Mouse (Mus musculus): ENCODE data around the gene Sugp1. TPM values are rescaled to one million over a fixed set of nuclear protein-coding genes. Genes with fewer than 3 reads are reported as not detected.
A peak's percentile ranks its signal among the peaks of the same experiment; 100 is the strongest.

Sugp1 gene
- total RNA-seq, 2 experiments from 2014 or later: 26.9 to 31.1 TPM

- no peak for ATAC-seq (replicated peaks; ENCODE audit: low FRiP score, low TSS enrichment, poor library complexity, severe bottlenecking)
Observed at GRCm38 (mm10) chr8:70099276-70099675, 56.7 kb downstream of the Sugp1 start.

- no peak for ATAC-seq (replicated peaks; ENCODE audit: low FRiP score, low TSS enrichment, poor library complexity, severe bottlenecking)
Observed at GRCm38 (mm10) chr8:70100241-70100640, 57.6 kb downstream of the Sugp1 start.

GRCm38 (mm10) chr8:70104506-70104905 lies 61.9 kb downstream of the Sugp1 start:
- peak; percentile 94 for ATAC-seq (replicated peaks; ENCODE audit: low FRiP score, low TSS enrichment, poor library complexity, severe bottlenecking)

- ATAC-seq (replicated peaks; ENCODE audit: low FRiP score, low TSS enrichment, poor library complexity, severe bottlenecking): no peak
Observed at GRCm38 (mm10) chr8:70104922-70105321, 62.3 kb downstream of the Sugp1 start.

- ATAC-seq (replicated peaks; ENCODE audit: low FRiP score, low TSS enrichment, poor library complexity, severe bottlenecking): no peak
Observed at GRCm38 (mm10) chr8:70110451-70110850, 67.8 kb downstream of the Sugp1 start.

GRCm38 (mm10) chr8:70111192-70111795 lies 68.7 kb downstream of the Sugp1 start:
- no peak for ATAC-seq (replicated peaks; ENCODE audit: low FRiP score, low TSS enrichment, poor library complexity, severe bottlenecking)

GRCm38 (mm10) chr8:70112401-70113016 lies 69.9 kb downstream of the Sugp1 start:
- no peak for ATAC-seq (replicated peaks; ENCODE audit: low FRiP score, low TSS enrichment, poor library complexity, severe bottlenecking)

GRCm38 (mm10) chr8:70114488-70114887 lies 71.9 kb downstream of the Sugp1 start:
- no peak for ATAC-seq (replicated peaks; ENCODE audit: low FRiP score, low TSS enrichment, poor library complexity, severe bottlenecking)

- no peak for ATAC-seq (replicated peaks; ENCODE audit: low FRiP score, low TSS enrichment, poor library complexity, severe bottlenecking)
Observed at GRCm38 (mm10) chr8:70114892-70115291, 72.3 kb downstream of the Sugp1 start.

GRCm38 (mm10) chr8:70117611-70118010 lies 75.0 kb downstream of the Sugp1 start:
- ATAC-seq (replicated peaks; ENCODE audit: low FRiP score, low TSS enrichment, poor library complexity, severe bottlenecking): peak; percentile 78

GRCm38 (mm10) chr8:70118726-70119700 lies 76.4 kb downstream of the Sugp1 start:
- no peak for ATAC-seq (replicated peaks; ENCODE audit: low FRiP score, low TSS enrichment, poor library complexity, severe bottlenecking)

- ATAC-seq (replicated peaks; ENCODE audit: low FRiP score, low TSS enrichment, poor library complexity, severe bottlenecking): no peak
Observed at GRCm38 (mm10) chr8:70120667-70121066, 78.1 kb downstream of the Sugp1 start, which contains the start of gene Ncan. TSS of gene Ncan (minus strand) at chr8:70120873.

Other genes with a start within 250 kb of the Sugp1 start
- gene Gmip, start 234.1 kb upstream of the Sugp1 start, total RNA-seq (2014; fragmentation: Nextera tagmentation): 15.1 and 65.6 TPM in 2 replicates
- gene Gmip, start 234.1 kb upstream of the Sugp1 start, total RNA-seq (2017): 7.6 and 28.5 TPM in 2 replicates
- gene Lpar2, start 220.4 kb upstream of the Sugp1 start, total RNA-seq (2014; fragmentation: Nextera tagmentation): 2.1 and 2.4 TPM in 2 replicates
- gene Lpar2, start 220.4 kb upstream of the Sugp1 start, total RNA-seq (2017): 0.28 and 0.38 TPM in 2 replicates
- 65.9 and 72.8 TPM in 2 replicates for gene Pbx4, start 210.3 kb upstream of the Sugp1 start, total RNA-seq (2014; fragmentation: Nextera tagmentation)
- gene Pbx4, start 210.3 kb upstream of the Sugp1 start, total RNA-seq (2017): 20.7 and 33.7 TPM in 2 replicates
- not detected in 2 replicates for gene Cilp2, start 155.1 kb upstream of the Sugp1 start, total RNA-seq (2014; fragmentation: Nextera tagmentation)
- not detected in 2 replicates for gene Cilp2, start 155.1 kb upstream of the Sugp1 start, total RNA-seq (2017)
- gene Tssk6, start 140.6 kb upstream of the Sugp1 start, total RNA-seq (2014; fragmentation: Nextera tagmentation): 1.4 TPM in 1 of 2 replicates, not detected in the other
- 0.15 TPM in 1 of 2 replicates, not detected in the other for gene Tssk6, start 140.6 kb upstream of the Sugp1 start, total RNA-seq (2017)
- 110 and 122 TPM in 2 replicates for gene Ndufa13, start 140.3 kb upstream of the Sugp1 start, total RNA-seq (2014; fragmentation: Nextera tagmentation)
- gene Ndufa13, start 140.3 kb upstream of the Sugp1 start, total RNA-seq (2017): 91.6 and 99.6 TPM in 2 replicates
- not detected in 2 replicates for gene Yjefn3, start 140.1 kb upstream of the Sugp1 start, total RNA-seq (2014; fragmentation: Nextera tagmentation)
- not detected in 2 replicates for gene Yjefn3, start 140.1 kb upstream of the Sugp1 start, total RNA-seq (2017)
- 75.4 and 89.7 TPM in 2 replicates for gene Gatad2a, start 46.4 kb upstream of the Sugp1 start, total RNA-seq (2014; fragmentation: Nextera tagmentation)
- 68.7 and 107 TPM in 2 replicates for gene Gatad2a, start 46.4 kb upstream of the Sugp1 start, total RNA-seq (2017)
- 45.9 and 62.1 TPM in 2 replicates for gene Mau2, start 79 bp upstream of the Sugp1 start, total RNA-seq (2014; fragmentation: Nextera tagmentation)
- 33.4 TPM in 2 replicates for gene Mau2, start 79 bp upstream of the Sugp1 start, total RNA-seq (2017)
- 0.77 TPM in 1 of 2 replicates, not detected in the other for gene Tm6sf2, start 30.1 kb downstream of the Sugp1 start, total RNA-seq (2014; fragmentation: Nextera tagmentation)
- not detected in 2 replicates for gene Tm6sf2, start 30.1 kb downstream of the Sugp1 start, total RNA-seq (2017)
- not detected in 2 replicates for gene Hapln4, start 40.6 kb downstream of the Sugp1 start, total RNA-seq (2014; fragmentation: Nextera tagmentation)
- gene Hapln4, start 40.6 kb downstream of the Sugp1 start, total RNA-seq (2017): not detected in 2 replicates
- gene Ncan, start 78.1 kb downstream of the Sugp1 start, total RNA-seq (2014; fragmentation: Nextera tagmentation): not detected in 2 replicates
- gene Ncan, start 78.1 kb downstream of the Sugp1 start, total RNA-seq (2017): not detected in 2 replicates
- 41.3 and 47.8 TPM in 2 replicates for gene Nr2c2ap, start 88.5 kb downstream of the Sugp1 start, total RNA-seq (2014; fragmentation: Nextera tagmentation)
- 6.7 and 16.3 TPM in 2 replicates for gene Nr2c2ap, start 88.5 kb downstream of the Sugp1 start, total RNA-seq (2017)
- 5.6 and 10.7 TPM in 2 replicates for gene Rfxank, start 96.3 kb downstream of the Sugp1 start, total RNA-seq (2014; fragmentation: Nextera tagmentation)
- gene Rfxank, start 96.3 kb downstream of the Sugp1 start, total RNA-seq (2017): 9.1 and 18.3 TPM in 2 replicates
- gene Borcs8, start 96.7 kb downstream of the Sugp1 start, total RNA-seq (2014; fragmentation: Nextera tagmentation): 50.6 and 63.7 TPM in 2 replicates
- 28.6 and 44.9 TPM in 2 replicates for gene Borcs8, start 96.7 kb downstream of the Sugp1 start, total RNA-seq (2017)
- 0.46 and 0.92 TPM in 2 replicates for gene Mef2b, start 96.9 kb downstream of the Sugp1 start, total RNA-seq (2014; fragmentation: Nextera tagmentation)
- gene Mef2b, start 96.9 kb downstream of the Sugp1 start, total RNA-seq (2017): not detected in 2 replicates
- gene Tmem161a, start 129.5 kb downstream of the Sugp1 start, total RNA-seq (2014; fragmentation: Nextera tagmentation): 40.0 and 40.9 TPM in 2 replicates
- gene Tmem161a, start 129.5 kb downstream of the Sugp1 start, total RNA-seq (2017): 12.2 and 18.0 TPM in 2 replicates
- gene Slc25a42, start 169.5 kb downstream of the Sugp1 start, total RNA-seq (2014; fragmentation: Nextera tagmentation): 31.8 and 36.6 TPM in 2 replicates
- gene Slc25a42, start 169.5 kb downstream of the Sugp1 start, total RNA-seq (2017): 3.2 and 5.5 TPM in 2 replicates
- gene Sugp2, start 191.4 kb downstream of the Sugp1 start, total RNA-seq (2014; fragmentation: Nextera tagmentation): 95.2 and 99.2 TPM in 2 replicates
- gene Sugp2, start 191.4 kb downstream of the Sugp1 start, total RNA-seq (2017): 32.2 and 67.3 TPM in 2 replicates
- 20.1 and 29.8 TPM in 2 replicates for gene Armc6, start 191.7 kb downstream of the Sugp1 start, total RNA-seq (2014; fragmentation: Nextera tagmentation)
- gene Armc6, start 191.7 kb downstream of the Sugp1 start, total RNA-seq (2017): 4.4 and 8.7 TPM in 2 replicates
- gene Homer3, start 240.0 kb downstream of the Sugp1 start, total RNA-seq (2014; fragmentation: Nextera tagmentation): 5.5 and 9.6 TPM in 2 replicates
- gene Homer3, start 240.0 kb downstream of the Sugp1 start, total RNA-seq (2017): 0.56 and 8.0 TPM in 2 replicates

Data from megakaryocyte-erythroid progenitor cell, adult 5-6 weeks (primary cell).